Mouse (Mus musculus): ENCODE measurements around the gene Senp3. TPM values are rescaled to one million over a fixed set of nuclear protein-coding genes. Genes with fewer than 3 reads are reported as not detected.

Senp3 gene
- polyA plus RNA-seq, 1 experiment from 2014 or later = 89.8 TPM

GRCm38 (mm10) chr11:69662967-69663671 is 18.8 kb downstream of the Senp3 start:
- peak overlapping the region; percentile 69 for H3K9ac ChIP-seq (ENCODE audit: low read depth, low read length)
- WGBS = 65% methylated on average over 13 of the region's 13 CpGs
- peaks cover 33% of the 10 kb centered on the region for H3K36me3 ChIP-seq (ENCODE audit: control insufficient read depth, insufficient read depth, low read length)

DNA sequence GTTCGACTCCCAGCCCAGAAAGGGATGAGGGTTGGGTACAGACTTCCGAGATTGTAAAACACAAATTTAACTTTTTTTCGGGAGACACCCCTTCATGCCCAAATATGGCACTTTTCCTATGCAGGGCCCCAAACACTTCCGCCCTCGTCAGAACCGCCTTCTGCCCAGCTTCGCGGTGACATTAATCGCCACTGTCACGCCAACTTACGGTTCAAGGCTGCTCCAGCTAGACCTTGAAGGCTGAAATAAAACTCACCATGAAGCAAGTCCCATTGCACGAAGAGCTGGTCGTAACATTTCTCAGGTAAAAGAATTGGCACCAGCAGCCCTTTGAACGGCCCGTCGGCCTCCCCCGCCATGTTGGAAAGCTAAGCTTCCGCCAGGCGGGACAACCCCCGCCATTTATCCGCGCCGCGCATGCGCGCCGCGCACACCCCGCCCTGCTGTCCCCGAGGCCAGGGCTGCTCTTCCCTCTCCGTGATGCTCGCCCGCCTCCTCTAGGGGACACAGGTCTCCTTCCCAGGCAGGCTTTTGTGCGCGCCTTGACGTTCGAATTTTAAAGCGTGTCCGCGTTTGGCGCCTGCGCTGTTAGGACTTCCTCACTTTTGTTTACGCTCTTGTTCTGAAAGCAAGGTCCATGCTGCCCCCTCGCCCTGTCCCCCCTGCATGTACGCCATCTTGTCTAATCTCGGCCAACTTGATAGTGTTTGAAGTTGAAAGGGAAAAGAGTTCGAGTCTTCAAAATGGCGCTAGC is 19.5 kb downstream of the Senp3 start, which contains the start of gene Mpdu1:
Gene Mpdu1 (minus strand): TSS at position 430 of the 754 bp plus-strand sequence.
- Histone ChIP-seq H3K36me3 (ENCODE audit: control insufficient read depth, insufficient read depth, low read length) (peaks cover 31% of the 10 kb centered on the region), H3K4me2 (ENCODE audit: low read length) (peak within 1 kb of the TSS; percentile 68)

More at GRCm38 (mm10) chr11:69662967-69663671, 18.8 kb downstream of the Senp3 start:
- Histone ChIP-seq H3K27me3 (replicated peaks; ENCODE audit: control insufficient read depth, insufficient read depth, low read length) (no peaks in the 10 kb centered on the region), H3K27ac (ENCODE audit: low read depth, low read length) (peak overlapping the region; percentile 91), H3K4me1 (ENCODE audit: control insufficient read depth, insufficient read depth, low read depth, low read length) (peaks cover 11% of the 10 kb centered on the region), H3K9me3 (ENCODE audit: control insufficient read depth, low read length) (no peaks in the 10 kb centered on the region), H3K4me2 (ENCODE audit: low read length) (peak overlapping the region; percentile 68), H3K4me3 (ENCODE audit: low read length) (peak overlapping the region; percentile 67)
- ATAC-seq = peak; percentile 8

GRCm38 (mm10) chr11:69661221-69661881 is 20.5 kb downstream of the Senp3 start:
- Histone ChIP-seq H3K9ac (ENCODE audit: low read depth, low read length) (peak overlapping the region; percentile 69), H3K36me3 (ENCODE audit: control insufficient read depth, insufficient read depth, low read length) (peaks cover 32% of the 10 kb centered on the region), H3K27ac (ENCODE audit: low read depth, low read length) (peak overlapping the region; percentile 91), H3K9me3 (ENCODE audit: control insufficient read depth, low read length) (no peaks in the 10 kb centered on the region), H3K27me3 (replicated peaks; ENCODE audit: control insufficient read depth, insufficient read depth, low read length) (no peaks in the 10 kb centered on the region), H3K4me1 (ENCODE audit: control insufficient read depth, insufficient read depth, low read depth, low read length) (peaks cover 11% of the 10 kb centered on the region), H3K4me2 (ENCODE audit: low read length) (peak overlapping the region; percentile 68), H3K4me3 (ENCODE audit: low read length) (peak overlapping the region; percentile 67)
- 65% methylated on average over 3 of the region's 3 CpGs for WGBS
- ATAC-seq = no peak

More for the DNA sequence above, 19.5 kb downstream of the Senp3 start, which contains the start of gene Mpdu1:
- WGBS = under 1% methylated on average over 48 of the region's 48 CpGs
- H3K4me3 ChIP-seq (ENCODE audit: low read length) = peak within 1 kb of the TSS; percentile 67
- ATAC-seq = peak; percentile 97
- H3K27ac ChIP-seq (ENCODE audit: low read depth, low read length) = peak within 1 kb of the TSS; percentile 91
- H3K4me1 ChIP-seq (ENCODE audit: control insufficient read depth, insufficient read depth, low read depth, low read length) = peaks cover 11% of the 10 kb centered on the region
- no peaks in the 10 kb centered on the region for H3K9me3 ChIP-seq (ENCODE audit: control insufficient read depth, low read length)
- H3K27me3 ChIP-seq (replicated peaks; ENCODE audit: control insufficient read depth, insufficient read depth, low read length) = no peaks in the 10 kb centered on the region
- H3K9ac ChIP-seq (ENCODE audit: low read depth, low read length) = peak within 1 kb of the TSS; percentile 69

DNA sequence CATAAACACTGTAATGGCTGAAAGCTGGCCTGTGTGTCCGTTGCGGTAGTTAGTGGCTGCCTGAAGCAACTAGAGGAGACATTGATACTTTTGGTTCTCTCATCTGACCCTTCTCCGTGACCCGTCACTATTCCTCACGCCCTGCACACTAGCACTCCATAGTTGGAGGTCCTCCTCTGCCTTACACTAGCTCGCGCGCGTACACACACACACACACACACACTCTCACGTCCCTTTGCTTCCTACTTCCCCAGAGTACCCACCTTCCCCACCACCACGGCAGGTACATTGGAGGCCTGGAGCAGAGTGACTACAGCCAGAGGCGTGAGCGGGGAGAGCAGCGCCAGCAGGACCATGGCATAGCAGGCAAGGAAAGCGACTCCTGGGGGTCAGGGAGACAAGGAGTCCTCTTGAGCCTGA is 24.4 kb downstream of the Senp3 start:
- Histone ChIP-seq H3K36me3 (ENCODE audit: control insufficient read depth, insufficient read depth, low read length) (peaks cover 25% of the 10 kb centered on the region), H3K4me2 (ENCODE audit: low read length) (no peak overlapping the region), H3K27me3 (replicated peaks; ENCODE audit: control insufficient read depth, insufficient read depth, low read length) (no peaks in the 10 kb centered on the region), H3K9me3 (ENCODE audit: control insufficient read depth, low read length) (no peaks in the 10 kb centered on the region), H3K27ac (ENCODE audit: low read depth, low read length) (no peak overlapping the region), H3K4me3 (ENCODE audit: low read length) (no peak overlapping the region), H3K4me1 (ENCODE audit: control insufficient read depth, insufficient read depth, low read depth, low read length) (peaks cover 10% of the 10 kb centered on the region), H3K9ac (ENCODE audit: low read depth, low read length) (no peak overlapping the region)
- 88% methylated on average over 15 of the region's 15 CpGs for WGBS
- no peak for ATAC-seq

DNA sequence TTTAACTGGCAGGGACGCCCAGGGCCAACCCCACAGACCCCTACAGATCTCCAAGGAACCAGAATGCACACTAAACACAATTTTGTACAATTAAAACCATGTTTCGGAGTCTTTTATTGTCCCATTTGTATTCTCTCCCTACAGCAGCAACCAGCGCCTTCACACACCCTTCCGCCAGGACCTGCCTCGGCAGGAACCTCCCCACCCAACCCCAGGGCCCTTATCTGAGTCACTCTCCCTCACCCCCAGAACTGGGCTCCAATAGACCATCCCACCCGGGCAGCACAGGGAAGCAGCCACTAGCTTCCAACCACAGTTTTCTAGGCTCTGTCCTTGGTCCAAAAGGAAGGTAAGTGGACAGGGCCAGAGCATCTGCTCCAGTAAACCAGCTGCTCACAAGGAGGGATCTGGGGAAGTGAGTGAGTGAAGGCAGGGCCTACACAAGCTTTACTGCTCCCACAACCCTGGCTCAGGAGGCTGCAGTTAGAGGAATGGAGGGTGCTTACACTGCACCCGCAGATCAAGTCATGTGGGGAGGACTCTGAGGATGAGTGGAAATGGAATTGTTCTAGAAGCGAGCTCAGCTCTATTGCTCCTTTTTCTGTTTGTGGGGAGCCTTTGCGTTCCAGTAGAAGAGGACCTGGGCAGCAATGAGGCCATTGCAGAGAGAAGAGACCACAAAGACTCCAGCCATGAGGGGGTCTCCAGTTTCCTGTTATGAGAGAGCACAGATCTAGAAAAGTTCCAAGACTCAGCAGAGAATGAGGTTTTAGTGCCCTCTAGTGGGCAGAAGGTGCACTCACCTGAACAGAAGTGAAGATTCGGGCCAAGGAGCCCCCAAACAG is 25.0 kb downstream of the Senp3 start:
- H3K4me2 ChIP-seq (ENCODE audit: low read length) = no peak overlapping the region
- 0 out of 2 replicates have a peak overlapping the region, but pooled peaks have one; percentile 6 for H3K9ac ChIP-seq (ENCODE audit: low read depth, low read length)
- H3K4me3 ChIP-seq (ENCODE audit: low read length) = no peak overlapping the region
- no peak overlapping the region for H3K27ac ChIP-seq (ENCODE audit: low read depth, low read length)
- H3K36me3 ChIP-seq (ENCODE audit: control insufficient read depth, insufficient read depth, low read length) = peaks cover 31% of the 10 kb centered on the region
- peaks cover 10% of the 10 kb centered on the region for H3K4me1 ChIP-seq (ENCODE audit: control insufficient read depth, insufficient read depth, low read depth, low read length)
- H3K9me3 ChIP-seq (ENCODE audit: control insufficient read depth, low read length) = no peaks in the 10 kb centered on the region
- no peak for ATAC-seq
- H3K27me3 ChIP-seq (replicated peaks; ENCODE audit: control insufficient read depth, insufficient read depth, low read length) = no peaks in the 10 kb centered on the region
- WGBS = 82% methylated on average over 10 of the region's 10 CpGs

DNA sequence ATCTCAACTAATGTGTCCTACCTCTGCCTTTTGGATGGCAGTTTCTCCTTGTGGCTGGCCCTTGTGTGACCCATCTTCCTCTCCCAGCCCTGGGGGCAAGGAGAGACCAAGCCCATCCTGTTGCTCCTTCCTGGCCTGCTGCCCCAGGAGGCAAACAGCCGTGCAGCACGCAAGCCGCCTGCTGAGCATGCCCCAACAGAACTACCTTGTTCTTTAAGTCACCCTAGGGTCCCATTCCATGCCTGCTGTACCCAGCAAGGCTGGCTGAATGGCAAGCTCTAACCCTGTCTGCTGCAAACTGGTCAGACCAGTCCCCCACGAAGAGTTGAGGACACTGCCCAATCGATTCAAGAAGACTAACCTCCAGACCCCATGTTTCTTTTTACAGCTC is 25.8 kb downstream of the Senp3 start:
- ATAC-seq = no peak
- Histone ChIP-seq H3K36me3 (ENCODE audit: control insufficient read depth, insufficient read depth, low read length) (peaks cover 38% of the 10 kb centered on the region), H3K9me3 (ENCODE audit: control insufficient read depth, low read length) (no peaks in the 10 kb centered on the region), H3K4me3 (ENCODE audit: low read length) (no peak overlapping the region), H3K4me1 (ENCODE audit: control insufficient read depth, insufficient read depth, low read depth, low read length) (peaks cover 4% of the 10 kb centered on the region), H3K4me2 (ENCODE audit: low read length) (no peak overlapping the region), H3K27ac (ENCODE audit: low read depth, low read length) (no peak overlapping the region), H3K9ac (ENCODE audit: low read depth, low read length) (no peak overlapping the region), H3K27me3 (replicated peaks; ENCODE audit: control insufficient read depth, insufficient read depth, low read length) (no peaks in the 10 kb centered on the region)
- WGBS = 79% methylated on average over 5 of the region's 5 CpGs

DNA sequence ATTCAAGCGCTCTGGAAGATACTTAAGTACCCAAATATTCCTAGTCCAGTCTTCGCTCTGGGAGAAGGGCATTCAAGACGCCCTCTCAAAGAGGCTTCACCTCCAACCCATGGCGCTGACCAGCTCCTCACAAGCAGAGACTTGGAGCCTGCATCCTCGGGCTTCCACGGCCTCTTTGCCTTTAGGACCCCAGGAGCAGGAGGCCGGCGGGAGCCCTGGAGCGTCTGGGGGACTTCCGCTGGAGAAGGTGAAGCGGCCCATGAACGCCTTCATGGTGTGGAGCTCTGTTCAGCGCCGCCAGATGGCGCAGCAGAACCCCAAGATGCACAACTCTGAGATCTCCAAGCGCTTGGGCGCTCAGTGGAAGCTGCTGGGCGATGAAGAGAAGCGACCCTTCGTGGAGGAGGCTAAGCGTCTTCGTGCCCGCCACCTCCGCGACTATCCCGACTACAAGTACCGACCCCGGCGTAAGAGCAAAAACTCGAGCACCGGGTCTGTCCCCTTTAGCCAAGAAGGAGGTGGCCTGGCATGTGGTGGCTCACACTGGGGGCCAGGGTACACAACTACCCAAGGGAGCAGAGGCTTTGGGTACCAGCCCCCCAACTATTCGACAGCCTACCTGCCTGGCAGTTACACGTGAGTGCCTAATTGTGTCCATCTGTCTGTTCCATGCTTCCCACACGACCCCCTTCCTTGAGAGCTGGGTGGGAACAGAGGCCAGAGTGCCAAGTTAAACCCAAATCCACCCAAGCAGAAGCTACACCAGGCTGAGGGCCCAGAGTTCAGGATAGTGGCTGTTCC is 26.4 kb downstream of the Senp3 start, which contains the start of gene Sox15:
Gene Sox15 (plus strand): TSS at position 51 of the 801 bp plus-strand sequence.
- Histone ChIP-seq H3K9ac (ENCODE audit: low read depth, low read length) (peak within 1 kb of the TSS; percentile 48; the same call in 1 of the 2 replicates), H3K4me3 (ENCODE audit: low read length) (no peak within 1 kb of the TSS; the same call in 1 of the 2 replicates), H3K36me3 (ENCODE audit: control insufficient read depth, insufficient read depth, low read length) (peaks cover 44% of the 10 kb centered on the region), H3K27me3 (replicated peaks; ENCODE audit: control insufficient read depth, insufficient read depth, low read length) (no peaks in the 10 kb centered on the region), H3K27ac (ENCODE audit: low read depth, low read length) (peak within 1 kb of the TSS; percentile 37), H3K4me2 (ENCODE audit: low read length) (peak within 1 kb of the TSS; percentile 27; the same call in 1 of the 2 replicates), H3K9me3 (ENCODE audit: control insufficient read depth, low read length) (no peaks in the 10 kb centered on the region), H3K4me1 (ENCODE audit: control insufficient read depth, insufficient read depth, low read depth, low read length) (peaks cover 4% of the 10 kb centered on the region)
- ATAC-seq = peak; percentile 66; the same call in 1 of the 2 replicates
- 24% methylated on average over 34 of the region's 34 CpGs for WGBS

DNA sequence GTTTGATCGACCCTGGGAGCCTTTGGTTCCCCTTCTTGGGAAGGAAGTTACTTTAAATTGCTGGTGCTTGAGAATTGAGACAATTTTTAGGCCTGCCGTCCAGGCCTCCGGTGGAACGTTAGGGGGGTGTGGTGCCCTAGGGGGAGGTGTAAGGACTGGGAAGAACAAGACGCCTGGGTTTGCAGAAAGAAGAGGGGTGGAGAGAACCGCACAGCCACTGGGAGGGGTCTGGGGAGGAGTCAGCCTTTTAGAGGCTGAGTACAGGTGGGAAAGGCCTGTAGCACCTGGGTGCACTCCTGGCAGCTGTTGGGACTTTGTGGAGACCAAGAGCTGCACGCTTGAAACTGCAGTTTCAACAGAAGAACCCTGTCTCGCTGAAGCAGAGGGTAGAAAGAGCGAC is 27.1 kb downstream of the Senp3 start:
- peaks cover 47% of the 10 kb centered on the region for H3K36me3 ChIP-seq (ENCODE audit: control insufficient read depth, insufficient read depth, low read length)
- no peak overlapping the region for H3K27ac ChIP-seq (ENCODE audit: low read depth, low read length)
- no peak overlapping the region for H3K4me2 ChIP-seq (ENCODE audit: low read length)
- H3K4me3 ChIP-seq (ENCODE audit: low read length) = no peak overlapping the region
- no peak overlapping the region for H3K9ac ChIP-seq (ENCODE audit: low read depth, low read length)
- WGBS = 51% methylated on average over 9 of the region's 9 CpGs
- H3K27me3 ChIP-seq (replicated peaks; ENCODE audit: control insufficient read depth, insufficient read depth, low read length) = no peaks in the 10 kb centered on the region
- H3K4me1 ChIP-seq (ENCODE audit: control insufficient read depth, insufficient read depth, low read depth, low read length) = peaks cover 4% of the 10 kb centered on the region
- H3K9me3 ChIP-seq (ENCODE audit: control insufficient read depth, low read length) = no peaks in the 10 kb centered on the region
- ATAC-seq = no peak
